Mouse (Mus musculus) small intestine, adult 10 weeks (tissue): ENCODE data around the gene Oxsm. TPM values are rescaled to one million over a fixed set of nuclear protein-coding genes. Genes with fewer than 3 reads are reported as not detected.

Experiments
- polyA plus RNA-seq: library from polyadenylated mRNA; stranded (reverse); fragments of 350-450 nt; fragmentation: Illumina TruSeq; extraction: RNeasy Lipid Tissue Mini Kit (QIAGEN cat#74804); gene quantifications from one replicate; pipeline ENCODE4 v1.2.3, GENCODE M21; 2014; ENCODE audit warnings: low replicate concordance

Gene Oxsm
- 23.1 TPM for polyA plus RNA-seq

GRCm38 (mm10) chr14:16249171-16249874, at the start of gene Oxsm, which contains the start of gene Ngly1:
TSS of gene Oxsm (minus strand) at chr14:16249808.
TSS of gene Ngly1 (plus strand) at chr14:16249280.

Other genes with a start within 250 kb of the Oxsm start
- gene Ngly1, start 528 bp downstream of the Oxsm start, polyA plus RNA-seq, result 93.4 TPM
- 199 TPM for gene Top2b, start 115.4 kb upstream of the Oxsm start, polyA plus RNA-seq